Mouse (Mus musculus) midbrain, embryonic 14.5 days (tissue): ENCODE results near the gene Hrasls5. TPM values are rescaled to one million over a fixed set of nuclear protein-coding genes. Genes with fewer than 3 reads are reported as not detected.
A peak's percentile ranks its signal among the peaks of the same experiment; 100 is the strongest.

Experiments
- ATAC-seq: fragments of 200-750 bp; cut with Nextera tagmentation; 2 replicates; pipeline ENCODE4 v1.8.0; 2017; ENCODE audit warnings: moderate number of reproducible peaks, moderate library complexity; ENCODE audit not compliant: low FRiP score, low TSS enrichment
- DNase-seq: peaks from one replicate; pipeline ENCODE4 v3.0.0-alpha.2; 2015
- H3K27ac ChIP-seq: fragments of 300-500 bp; sonication (generic); replicated peaks from 2 replicates; pipeline ENCODE4 v1.5.1; 2014; ENCODE audit warnings: mild to moderate bottlenecking, low read depth, low read length, moderate library complexity
- H3K27me3 ChIP-seq: fragments of 300-500 bp; sonication (generic); 2 replicates; pipeline ENCODE4 v1.6.1; 2014; ENCODE audit warnings: low read length, control low read depth, mixed read lengths; ENCODE audit not compliant: control insufficient read depth, insufficient read depth
- H3K36me3 ChIP-seq: fragments of 300-500 bp; sonication (generic); 2 replicates; pipeline ENCODE4 v1.6.1; 2014; ENCODE audit warnings: low read length, control low read depth; ENCODE audit not compliant: control insufficient read depth, insufficient read depth
- H3K4me1 ChIP-seq: fragments of 300-500 bp; sonication (generic); 2 replicates; pipeline ENCODE4 v1.6.1; 2014; ENCODE audit warnings: mild to moderate bottlenecking, antibody characterized with exemption, low read length, control low read depth; ENCODE audit not compliant: control insufficient read depth, insufficient read depth
- H3K4me2 ChIP-seq: fragments of 300-500 bp; sonication (generic); 2 replicates; pipeline ENCODE4 v1.6.1; 2014; ENCODE audit warnings: mild to moderate bottlenecking, low read length, moderate library complexity
- H3K4me3 ChIP-seq: fragments of 300-500 bp; sonication (generic); replicated peaks from 2 replicates; pipeline ENCODE4 v1.5.1; 2014; ENCODE audit warnings: low read depth, low read length
- H3K9ac ChIP-seq: fragments of 300-500 bp; sonication (generic); replicated peaks from 2 replicates; pipeline ENCODE4 v1.6.1; 2014; ENCODE audit warnings: mild to moderate bottlenecking, low read length, moderate library complexity
- H3K9me3 ChIP-seq: fragments of 300-500 bp; sonication (generic); 2 replicates; pipeline ENCODE4 v1.6.1; 2016; ENCODE audit warnings: low read length, control low read depth, mixed read lengths; ENCODE audit not compliant: control insufficient read depth
- WGBS: fragments of 180-500 bp; shearing (Covaris S2); extraction: QIAGEN DNeasy Blood & Tissue Kit; methylation state at CpG from one replicate; pipeline ENCODE4 v1.1.7; 2014; 5-methylcytosine and 5-hydroxymethylcytosine counted together
- polyA plus RNA-seq: library from polyadenylated mRNA; unstranded; fragments of >200 nt; fragmentation: Nextera tagmentation; extraction: Ambion mirVana; gene quantifications from 2 replicates; pipeline ENCODE4 v1.2.1, GENCODE M21; 2014

Hrasls5 gene
- polyA plus RNA-seq, 1 experiment from 2014 or later = not detected

GRCm38 (mm10) chr19:7601551-7601950, 10.8 kb upstream of the Hrasls5 start:
- Histone ChIP-seq H3K9me3 (no peaks in the 10 kb centered on the region), H3K4me3 (no peak overlapping the region), H3K27ac (no peak overlapping the region), H3K4me2 (no peak overlapping the region), H3K9ac (no peak overlapping the region), H3K36me3 (no peaks in the 10 kb centered on the region), H3K27me3 (no peaks in the 10 kb centered on the region), H3K4me1 (peaks cover under 1% of the 10 kb centered on the region; the same call in 1 of the 2 replicates)
- ATAC-seq (no peak), DNase-seq (no peak)
- 76% methylated on average over 4 of the region's 4 CpGs for WGBS

- H3K9ac ChIP-seq = no peak overlapping the region
- 97% methylated on average over 10 of the region's 10 CpGs for WGBS
- ATAC-seq (no peak), DNase-seq (no peak)
- H3K9me3 ChIP-seq = no peaks in the 10 kb centered on the region
- no peaks in the 10 kb centered on the region for H3K27me3 ChIP-seq
- no peak overlapping the region for H3K27ac ChIP-seq
- peaks cover 6% of the 10 kb centered on the region for H3K4me1 ChIP-seq
- no peak overlapping the region for H3K4me3 ChIP-seq
- no peak overlapping the region for H3K4me2 ChIP-seq
- no peaks in the 10 kb centered on the region for H3K36me3 ChIP-seq
Measured at GRCm38 (mm10) chr19:7604107-7604506, 8.2 kb upstream of the Hrasls5 start.

DNA sequence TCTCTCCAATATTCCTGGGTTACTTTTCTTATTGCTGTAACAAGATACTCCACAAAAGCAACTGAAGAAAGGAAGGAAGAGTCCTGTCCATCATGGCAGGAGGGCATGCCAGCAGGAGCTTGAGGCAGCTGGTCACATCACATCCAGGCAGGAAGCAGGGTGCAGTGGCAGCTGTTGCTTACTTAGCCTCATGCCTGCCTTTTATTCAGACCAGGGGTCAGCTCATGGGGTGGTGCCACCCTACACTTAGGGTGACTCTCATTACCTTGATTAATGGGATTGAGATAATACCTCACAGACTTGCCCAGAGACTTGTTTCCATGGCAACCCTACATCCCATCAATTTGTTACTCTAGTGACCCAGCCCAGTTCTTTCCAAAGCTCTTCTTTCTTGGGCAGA, 7.3 kb upstream of the Hrasls5 start:
- Histone ChIP-seq H3K4me3 (no peak overlapping the region), H3K36me3 (no peaks in the 10 kb centered on the region), H3K4me2 (no peak overlapping the region), H3K27me3 (no peaks in the 10 kb centered on the region), H3K9me3 (no peaks in the 10 kb centered on the region), H3K27ac (no peak overlapping the region), H3K9ac (no peak overlapping the region), H3K4me1 (peaks cover 6% of the 10 kb centered on the region)
- DNase-seq = no peak
- ATAC-seq = no peak

DNA sequence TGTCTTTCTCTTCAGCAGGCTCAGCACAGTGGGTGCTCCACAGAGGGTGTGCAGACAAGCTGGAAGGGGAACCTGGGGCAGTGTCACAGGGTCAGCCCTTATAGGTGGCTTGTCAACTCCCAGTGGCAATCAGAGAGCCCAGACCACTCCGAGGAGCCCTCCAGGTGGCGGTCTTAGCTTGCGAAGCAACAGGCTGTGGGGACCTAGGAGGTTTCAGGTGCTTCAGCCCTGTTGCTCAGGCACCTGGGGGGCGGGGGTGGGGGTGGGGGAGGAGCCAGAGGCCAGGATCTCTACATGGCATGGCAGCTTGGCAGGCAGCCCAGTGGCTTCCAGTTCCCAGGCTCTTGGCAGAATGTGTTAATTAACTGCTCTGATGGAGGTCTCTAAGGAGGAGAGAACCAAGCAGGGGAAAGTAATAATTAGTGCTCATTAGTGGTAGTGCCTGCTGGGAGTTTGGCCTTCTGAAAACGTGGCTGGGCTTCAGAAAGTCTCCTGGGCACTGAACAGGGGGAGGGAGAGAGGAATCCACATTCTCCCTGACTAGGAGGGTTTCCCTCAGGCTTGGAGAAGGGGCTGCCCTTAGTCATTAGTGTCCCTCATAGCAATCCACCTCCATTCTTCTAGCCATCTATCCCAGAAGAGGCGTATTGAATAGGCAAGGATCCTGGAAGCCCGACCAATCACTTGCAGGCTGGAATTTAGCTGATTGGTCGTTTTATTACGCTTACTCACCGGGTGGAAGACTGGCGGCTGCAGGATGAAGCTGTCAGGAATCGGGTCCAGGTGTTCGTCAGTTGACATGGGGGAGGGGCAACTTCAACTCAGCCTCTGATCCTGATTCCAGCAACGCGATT, 6.2 kb upstream of the Hrasls5 start:
- DNase-seq (peak; percentile 84), ATAC-seq (peak; percentile 86)
- Histone ChIP-seq H3K4me2 (peak overlapping the region; percentile 62), H3K9ac (peak overlapping the region; percentile 24; the same call in 1 of the 2 replicates), H3K4me3 (peak overlapping the region; percentile 26), H3K4me1 (peaks cover 6% of the 10 kb centered on the region), H3K9me3 (no peaks in the 10 kb centered on the region), H3K36me3 (no peaks in the 10 kb centered on the region), H3K27ac (0 out of 2 replicates have a peak overlapping the region, but pooled peaks have one; percentile 15), H3K27me3 (no peaks in the 10 kb centered on the region)
- WGBS = 4% methylated on average over 15 of the region's 15 CpGs

DNA sequence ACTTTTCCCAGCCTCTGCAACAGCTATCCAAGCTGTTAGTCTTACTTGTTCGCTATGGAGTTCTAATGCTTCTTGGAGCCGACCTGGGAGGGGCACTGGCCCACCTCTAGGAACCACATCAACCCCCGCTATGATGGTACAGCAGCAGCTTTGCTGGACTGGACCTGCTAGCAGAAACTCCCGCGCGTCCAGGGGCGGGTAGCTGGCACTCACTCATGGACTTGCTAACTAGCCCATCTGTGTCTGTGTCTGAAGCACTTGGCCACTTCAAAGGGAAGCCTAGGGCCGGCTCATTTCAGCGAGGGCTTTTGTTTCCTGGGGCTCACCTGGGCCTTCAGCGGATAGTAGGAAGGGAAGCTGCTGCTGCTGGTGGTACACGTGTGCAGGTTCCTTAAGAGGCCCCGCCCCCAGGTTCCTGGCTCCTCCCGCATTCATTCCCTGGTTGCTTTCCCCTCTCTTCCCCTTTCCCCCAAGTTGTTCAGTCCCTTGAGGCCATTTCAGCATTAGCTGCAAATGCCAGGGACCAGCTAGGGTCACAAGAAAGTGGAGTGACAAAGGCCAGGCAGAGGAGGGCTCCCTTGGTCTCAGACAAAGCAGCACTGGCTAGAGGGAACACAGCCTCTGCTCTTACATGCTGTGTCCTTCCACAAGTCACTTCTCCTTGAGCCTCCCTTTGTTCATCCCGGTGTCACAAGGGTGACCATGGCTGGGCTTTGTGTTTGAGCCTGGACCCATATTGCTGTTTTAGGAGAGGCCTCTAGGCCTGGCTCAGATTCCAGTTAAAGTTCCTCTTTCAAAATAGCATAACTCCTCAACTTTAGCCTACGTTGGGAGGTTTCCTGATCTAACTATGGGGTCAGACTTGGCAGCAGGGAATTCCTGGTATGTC, 5.3 kb upstream of the Hrasls5 start, which contains the start of gene Lgals12:
Gene Lgals12 (minus strand): TSS at position 393 of the 889 bp plus-strand sequence.
- H3K9ac ChIP-seq = peak within 1 kb of the TSS; percentile 24; the same call in 1 of the 2 replicates
- H3K27ac ChIP-seq = peak within 1 kb of the TSS; percentile 20; the same call in 1 of the 2 replicates
- no peaks in the 10 kb centered on the region for H3K9me3 ChIP-seq
- peak within 1 kb of the TSS; percentile 62 for H3K4me2 ChIP-seq
- DNase-seq = peak; percentile 54
- H3K4me1 ChIP-seq = peaks cover 8% of the 10 kb centered on the region
- ATAC-seq = peak; percentile 32
- H3K36me3 ChIP-seq = no peaks in the 10 kb centered on the region
- H3K4me3 ChIP-seq = peak within 1 kb of the TSS; percentile 26
- H3K27me3 ChIP-seq = no peaks in the 10 kb centered on the region
- WGBS = 6% methylated on average over 15 of the region's 15 CpGs

DNA sequence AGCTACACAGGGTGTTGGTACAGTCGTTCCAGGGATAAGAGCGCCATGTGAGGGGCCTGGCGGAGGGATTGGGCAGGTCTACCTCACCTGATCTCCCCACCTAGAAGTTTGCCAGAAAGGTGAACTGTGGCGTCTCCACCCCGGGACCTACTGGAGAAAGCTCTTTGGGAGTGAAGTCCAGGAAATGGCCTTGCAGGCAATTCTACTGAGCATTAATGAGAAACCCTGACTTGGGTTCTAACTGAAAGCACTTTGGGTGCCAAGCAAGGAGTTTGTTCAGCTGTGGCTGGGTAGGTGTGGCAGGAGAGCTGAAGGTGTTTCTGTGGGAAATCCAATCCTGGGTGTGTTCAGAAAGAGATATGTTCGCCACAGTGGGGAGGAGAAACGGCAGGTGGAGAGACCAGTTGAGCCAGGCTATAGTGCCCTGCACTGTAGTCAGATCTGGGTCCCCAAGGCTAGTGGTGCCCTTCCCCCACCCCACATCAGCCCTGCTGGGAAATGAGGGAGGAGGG, 4.6 kb upstream of the Hrasls5 start:
- H3K36me3 ChIP-seq = no peaks in the 10 kb centered on the region
- no peak overlapping the region for H3K27ac ChIP-seq
- no peak overlapping the region for H3K4me2 ChIP-seq
- no peak overlapping the region for H3K4me3 ChIP-seq
- no peaks in the 10 kb centered on the region for H3K9me3 ChIP-seq
- H3K9ac ChIP-seq = no peak overlapping the region
- DNase-seq = no peak
- ATAC-seq = no peak
- 77% methylated on average over 7 of the region's 7 CpGs for whole genome bisulfite sequencing
- H3K4me1 ChIP-seq = peaks cover 15% of the 10 kb centered on the region
- peaks cover 3% of the 10 kb centered on the region; the same call in 1 of the 2 replicates for H3K27me3 ChIP-seq

DNA sequence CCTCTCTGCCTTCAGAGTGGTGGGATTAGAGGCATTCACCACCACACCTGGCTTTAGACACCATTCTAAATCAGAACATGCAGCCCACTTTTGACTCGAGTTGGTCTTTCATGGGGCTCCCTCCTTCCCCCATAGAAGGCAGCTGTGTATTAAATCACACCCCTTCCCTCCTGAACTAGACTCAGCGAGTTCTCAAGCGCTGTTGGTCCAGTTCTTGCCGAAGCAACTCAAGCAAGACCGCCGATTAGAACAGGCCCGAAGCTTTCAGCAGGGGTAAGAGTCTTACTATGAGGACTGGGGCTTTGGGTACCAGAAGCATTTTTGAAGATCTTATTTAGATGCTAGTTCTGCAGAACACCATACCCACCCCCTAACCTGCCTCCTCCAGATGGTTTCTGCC, 810 bp downstream of the Hrasls5 start:
- peaks cover 4% of the 10 kb centered on the region; the same call in 1 of the 2 replicates for H3K27me3 ChIP-seq
- ATAC-seq = no peak
- no peak overlapping the region for H3K27ac ChIP-seq
- H3K4me1 ChIP-seq = peaks cover 9% of the 10 kb centered on the region; the same call in 1 of the 2 replicates
- no peak overlapping the region for H3K4me3 ChIP-seq
- no peaks in the 10 kb centered on the region for H3K36me3 ChIP-seq
- no peak for DNase-seq
- WGBS = 73% methylated on average over 7 of the region's 7 CpGs
- H3K9me3 ChIP-seq = no peaks in the 10 kb centered on the region
- no peak overlapping the region for H3K4me2 ChIP-seq
- H3K9ac ChIP-seq = no peak overlapping the region

DNA sequence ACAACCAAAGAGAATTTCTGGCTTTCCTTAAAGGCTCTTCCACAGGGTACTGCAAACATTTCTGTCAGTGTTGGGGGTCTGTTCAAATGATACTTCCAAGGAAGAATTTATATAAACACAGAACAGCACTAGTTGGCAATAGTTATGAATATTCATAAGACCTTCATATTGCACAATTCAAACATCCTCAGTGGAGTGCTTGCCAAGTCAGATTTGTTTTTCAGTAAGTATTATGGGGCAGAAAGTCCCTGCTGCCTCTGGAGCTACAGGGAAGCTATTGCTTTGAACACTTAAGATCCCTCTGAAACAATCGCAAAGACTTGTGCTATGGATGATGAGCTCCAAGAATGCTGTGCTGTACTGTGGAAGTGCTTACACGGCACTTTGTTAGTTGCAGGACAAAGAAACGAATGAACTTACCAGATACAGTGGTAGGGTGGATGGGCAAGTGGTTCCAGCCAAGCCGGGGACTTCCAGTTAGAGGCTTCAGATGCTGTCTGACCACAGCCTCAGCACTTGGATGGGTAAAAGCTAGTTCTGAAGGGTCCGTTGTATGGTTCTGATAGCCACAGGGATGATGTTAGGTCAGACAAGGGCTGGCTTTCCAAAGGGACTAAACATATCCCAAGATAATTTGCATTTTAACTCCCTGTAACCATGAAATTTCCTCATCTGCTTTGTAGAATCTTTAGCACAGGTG, 4.0 kb downstream of the Hrasls5 start:
- H3K36me3 ChIP-seq = no peaks in the 10 kb centered on the region
- H3K4me2 ChIP-seq = no peak overlapping the region
- H3K9ac ChIP-seq = no peak overlapping the region
- H3K4me1 ChIP-seq = peaks cover 9% of the 10 kb centered on the region; the same call in 1 of the 2 replicates
- WGBS = 80% methylated on average over 5 of the region's 5 CpGs
- ATAC-seq (no peak), DNase-seq (no peak)
- peaks cover 4% of the 10 kb centered on the region; the same call in 1 of the 2 replicates for H3K27me3 ChIP-seq
- no peaks in the 10 kb centered on the region for H3K9me3 ChIP-seq
- no peak overlapping the region for H3K27ac ChIP-seq
- no peak overlapping the region for H3K4me3 ChIP-seq
